Mouse (Mus musculus) left cerebral cortex, postnatal 10 days (tissue): Measurements from ENCODE around the gene Gdpd5. TPM values are rescaled to one million over a fixed set of nuclear protein-coding genes. Genes with fewer than 3 reads are reported as not detected.

Experiments used
- DNase-seq, 2 experiments: peaks; one replicate each; pipeline ENCODE4 v3.0.0; 2021 to 2022; ENCODE audit warnings: low spot score in 2 of 2, mixed read lengths in 1 of 2; ENCODE audit errors: extremely low spot score in 1 of 2
- intact Hi-C: fragments of 180-260 bp; cut with DNase I; formaldehyde crosslinking; loops from one replicate; pipeline ENCODE4 v1.15.1; 2025
- total RNA-seq, 2 experiments: library from RNA; stranded (reverse); gene quantifications; 2 replicates each; pipeline ENCODE4 v1.2.3; 2021

Gdpd5 gene
- total RNA-seq, 2 experiments from 2014 or later: 34.2 to 35.5 TPM

DNA sequence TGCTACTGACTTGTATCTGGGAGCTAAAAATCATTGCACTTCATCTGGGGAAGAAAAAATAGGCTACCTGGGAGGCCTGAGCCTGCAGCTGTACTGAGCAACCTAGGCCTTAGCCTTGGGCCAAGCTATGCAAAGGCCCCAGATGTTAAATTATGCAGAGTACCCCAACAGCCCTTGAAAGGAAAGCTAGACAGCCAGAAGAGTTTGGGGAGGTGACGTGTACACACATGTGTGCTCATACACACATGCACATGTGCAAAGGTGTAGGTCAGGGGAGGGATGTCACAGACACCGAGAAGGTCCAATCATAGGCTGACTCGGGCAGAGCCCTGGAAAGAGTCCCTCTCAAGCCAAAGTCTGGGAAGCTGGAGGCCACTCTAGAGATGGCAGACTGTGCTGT lies 46.8 kb downstream of the Gdpd5 start:
- DNase-seq: no peak
- intact Hi-C loops: no loop called here

DNA sequence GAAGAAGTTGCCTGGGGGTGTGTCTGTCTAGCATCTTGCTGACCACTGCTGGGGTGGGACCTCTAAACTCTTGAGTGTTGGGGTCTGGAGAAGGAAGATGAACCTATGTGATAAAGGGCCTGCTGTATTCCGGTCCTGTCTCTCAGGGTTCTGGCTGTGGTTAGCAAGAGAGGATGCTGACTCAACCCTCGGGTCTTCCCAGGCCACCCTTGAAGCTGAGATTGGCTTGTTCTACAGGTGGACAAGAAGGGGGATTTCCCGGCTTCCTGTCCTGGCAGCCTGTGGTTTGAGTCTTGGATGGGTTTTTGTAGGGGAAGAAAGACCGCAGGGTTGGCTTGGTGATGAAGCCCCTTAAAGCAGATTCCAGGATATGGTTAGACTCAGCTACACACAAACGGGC lies 47.6 kb downstream of the Gdpd5 start:
- DNase-seq: no peak
- intact Hi-C loops: no loop called here

DNA sequence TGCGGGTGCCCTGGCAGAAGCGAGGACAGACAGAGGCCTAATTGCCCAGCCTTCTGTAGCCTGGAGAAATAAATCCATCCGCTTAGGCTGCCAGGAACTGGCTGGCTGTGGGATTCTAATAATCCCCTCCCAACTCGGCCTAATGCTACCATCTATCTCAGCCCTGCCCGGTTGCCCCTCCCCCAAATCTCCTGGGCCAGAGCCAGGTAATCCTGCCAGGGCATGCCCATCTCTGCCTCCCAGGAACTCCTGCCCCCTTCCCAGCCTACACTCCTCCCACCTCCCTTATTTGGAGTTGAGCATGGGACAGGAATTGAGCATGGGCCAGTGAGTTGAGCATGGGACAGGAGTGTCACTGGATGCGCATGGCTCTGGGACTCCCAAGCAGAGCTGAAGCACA lies 48.6 kb downstream of the Gdpd5 start:
- intact Hi-C loops: no loop called here
- peak in 1 of 2 experiments; percentile 46 for DNase-seq

DNA sequence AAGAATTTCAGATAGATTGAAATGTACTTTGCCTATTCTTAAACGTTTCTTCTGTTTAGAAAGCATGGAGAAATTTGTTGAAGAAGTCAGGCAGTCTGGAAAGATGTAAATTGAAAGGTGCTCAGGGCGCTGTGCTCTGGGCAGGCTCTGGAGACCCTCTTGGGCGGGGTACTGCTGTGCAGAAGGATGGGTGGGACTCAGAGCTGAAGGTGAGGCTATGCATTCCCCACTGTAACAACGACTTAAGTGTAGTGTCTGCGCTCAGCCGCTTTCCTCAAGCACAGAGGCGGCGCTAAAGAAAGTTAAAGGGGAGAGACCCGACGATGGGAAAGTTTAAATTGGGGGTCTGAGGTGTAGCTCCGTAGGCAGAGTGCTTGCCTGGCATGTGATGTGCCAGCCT lies 49.0 kb downstream of the Gdpd5 start:
- no peak for DNase-seq
- intact Hi-C loops: no loop called here

DNA sequence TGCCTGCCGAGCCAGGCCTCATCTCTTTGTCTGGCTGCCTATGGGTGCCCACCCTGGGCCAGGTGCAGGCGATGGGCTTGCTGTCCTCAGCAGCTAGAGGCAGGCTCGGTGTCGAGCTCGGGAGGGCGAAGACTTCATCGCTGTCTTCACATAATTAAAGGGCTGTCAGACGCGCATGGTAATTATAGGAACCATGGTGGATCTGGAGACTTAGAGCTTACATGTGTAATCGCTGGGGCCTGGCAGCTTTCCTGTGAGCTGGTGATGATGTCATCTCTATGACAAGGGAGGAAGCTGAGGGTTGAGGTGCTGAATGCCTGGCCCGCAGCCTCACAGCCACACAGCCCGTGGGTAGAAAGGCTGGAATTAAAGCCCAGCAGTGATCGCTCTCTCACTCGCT lies 51.0 kb downstream of the Gdpd5 start:
- intact Hi-C loops: no loop called here
- peak in 1 of 2 experiments; percentile 50 for DNase-seq

DNA sequence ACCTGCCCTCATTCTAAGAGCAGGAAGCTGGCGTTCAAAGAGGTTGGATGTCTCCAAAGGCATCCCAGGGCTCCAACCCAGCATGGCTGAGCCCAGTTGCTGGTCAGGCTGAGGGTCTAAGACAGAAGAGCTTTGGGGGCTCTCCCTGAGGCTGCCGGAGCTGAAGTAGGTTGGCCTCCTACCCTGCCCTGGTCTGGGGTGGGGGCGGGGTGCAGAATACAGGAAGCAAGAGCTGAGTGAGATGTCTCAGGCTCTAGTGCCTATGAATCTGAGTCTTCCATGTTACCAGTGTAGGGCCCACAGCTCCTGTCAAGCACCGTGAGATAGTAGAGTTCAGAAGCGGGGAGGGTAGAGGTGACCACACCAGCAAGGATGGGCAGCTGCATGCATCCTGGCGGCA lies 51.6 kb downstream of the Gdpd5 start:
- DNase-seq: no peak
- intact Hi-C loops: no loop called here

DNA sequence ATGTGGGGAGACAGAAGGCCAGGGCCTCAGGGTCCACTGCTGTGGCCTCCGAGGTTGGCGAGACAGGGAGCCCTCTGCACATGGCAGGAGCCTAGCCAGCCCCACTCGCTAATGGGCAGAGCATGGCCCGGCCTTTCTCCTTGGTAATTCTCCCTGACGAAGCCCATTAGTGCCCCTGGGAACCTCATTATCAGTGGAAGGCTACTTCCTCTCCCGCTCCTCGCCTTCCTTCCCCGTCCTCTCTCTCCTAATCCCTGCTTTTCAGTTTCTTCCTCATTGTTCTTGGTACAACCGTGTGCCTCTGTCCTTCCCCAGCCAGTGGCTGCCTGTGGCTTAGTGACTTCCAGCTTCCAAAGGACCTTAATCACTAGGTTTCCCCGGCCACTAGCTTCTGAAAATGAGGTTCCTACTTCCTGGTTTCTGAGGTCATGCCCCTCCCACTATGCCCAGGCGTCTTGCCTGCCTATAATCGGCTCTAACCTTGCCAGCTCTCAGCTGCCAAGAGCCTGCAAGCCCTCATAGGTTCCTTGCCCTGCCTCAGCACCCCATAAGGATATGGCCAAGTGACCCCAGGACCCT lies 53.5 kb downstream of the Gdpd5 start:
- intact Hi-C loops: loop anchor here (5.0 kb wide), 1 partner anchor 37 kb away; no protein-coding TSS in a partner anchor

DNA sequence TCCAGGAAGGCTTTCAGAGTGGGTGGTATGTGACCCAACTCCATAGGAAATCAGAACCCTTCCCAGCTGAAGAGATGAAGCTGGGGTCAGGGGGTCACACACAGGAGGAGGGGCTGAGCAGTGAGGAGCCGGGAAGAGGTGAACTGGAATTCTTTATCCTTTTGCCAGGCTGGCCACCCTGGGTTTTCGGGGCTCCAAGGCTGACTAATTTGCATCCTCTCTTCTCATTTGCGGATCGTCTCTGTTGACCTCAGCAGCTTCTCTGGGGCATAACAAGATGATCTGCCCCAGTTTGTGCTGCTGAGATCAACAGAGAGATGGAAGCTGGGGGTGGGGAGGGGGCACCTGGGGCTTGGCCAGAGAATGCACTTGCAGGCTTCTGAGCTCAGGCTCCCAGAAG lies 55.3 kb downstream of the Gdpd5 start:
- intact Hi-C loops: loop anchor here (5.0 kb wide), 1 partner anchor 39 kb away; no protein-coding TSS in a partner anchor
- DNase-seq: no peak

More for the DNA sequence above, 53.5 kb downstream of the Gdpd5 start:
- no peak for DNase-seq

DNA sequence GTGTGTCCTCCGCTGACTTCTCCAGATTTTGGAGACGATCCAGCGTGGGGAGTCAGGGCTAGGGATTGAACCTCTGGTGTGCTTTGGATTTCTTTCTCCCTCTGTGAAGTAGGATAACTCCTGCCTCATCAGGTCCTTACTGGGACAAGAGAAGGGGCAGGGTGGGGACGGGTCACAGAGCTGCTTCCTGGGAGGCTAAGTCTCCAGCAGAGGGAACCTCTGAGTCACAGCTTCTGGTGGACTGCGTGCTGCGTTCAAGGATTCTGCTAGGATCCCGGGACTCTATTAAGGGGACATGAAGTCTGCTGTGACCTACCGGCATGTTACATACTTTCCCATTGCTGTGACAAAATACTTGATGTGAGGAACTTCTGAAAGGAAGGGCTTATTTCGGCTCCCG lies 57.7 kb downstream of the Gdpd5 start:
- no peak for DNase-seq
- intact Hi-C loops: loop anchor here (5.0 kb wide), 1 partner anchor 42 kb away; no protein-coding TSS in a partner anchor

DNA sequence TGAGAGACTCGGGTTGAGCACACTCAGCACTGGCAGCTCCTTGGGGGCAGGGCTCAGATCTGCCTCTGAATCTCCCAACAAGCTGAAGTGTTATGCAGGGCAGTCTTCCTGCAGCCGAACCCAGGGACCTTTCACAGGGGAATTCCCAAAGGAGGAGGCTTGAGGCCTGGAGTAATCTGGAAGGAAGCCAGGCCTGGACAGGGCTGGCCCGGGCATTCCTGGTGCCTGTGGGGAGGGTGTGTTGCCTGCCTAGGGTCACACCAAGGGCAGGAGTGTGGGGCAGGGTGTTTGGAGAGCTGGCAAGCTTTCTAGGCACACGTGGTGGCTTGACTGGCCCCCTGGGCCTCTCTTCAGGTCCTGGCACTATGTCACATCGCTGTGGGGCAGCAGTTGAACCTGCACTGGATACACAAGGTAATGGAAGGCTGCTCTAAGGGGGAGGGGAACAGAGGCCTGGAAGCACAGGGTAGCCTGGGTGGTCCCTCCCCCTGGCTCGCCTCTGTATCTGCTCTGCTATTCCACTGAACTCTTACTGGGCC lies 60.4 kb downstream of the Gdpd5 start:
- intact Hi-C loops: no loop called here
- DNase-seq: peak in 1 of 2 experiments; percentile 71

DNA sequence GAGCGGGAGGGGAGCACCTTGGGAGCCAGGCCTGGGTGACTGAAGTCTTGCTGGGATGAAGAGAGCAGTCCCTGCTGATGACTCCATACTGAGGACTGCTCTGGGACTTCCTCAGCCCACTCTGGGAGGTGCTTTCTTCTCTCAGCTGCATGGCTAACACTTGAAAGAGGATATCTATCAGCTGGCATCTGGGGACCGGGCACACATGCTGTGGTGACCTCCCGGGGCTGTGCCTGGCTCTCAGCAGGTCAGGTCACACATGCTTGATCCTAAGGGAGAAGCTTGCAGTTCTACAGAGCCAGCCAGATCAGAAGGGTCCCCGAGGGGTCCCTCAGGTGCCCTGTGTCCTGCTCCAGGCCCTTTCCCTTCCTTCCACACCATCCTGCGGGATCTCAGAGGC lies 62.0 kb downstream of the Gdpd5 start:
- DNase-seq: no peak
- intact Hi-C loops: no loop called here

DNA sequence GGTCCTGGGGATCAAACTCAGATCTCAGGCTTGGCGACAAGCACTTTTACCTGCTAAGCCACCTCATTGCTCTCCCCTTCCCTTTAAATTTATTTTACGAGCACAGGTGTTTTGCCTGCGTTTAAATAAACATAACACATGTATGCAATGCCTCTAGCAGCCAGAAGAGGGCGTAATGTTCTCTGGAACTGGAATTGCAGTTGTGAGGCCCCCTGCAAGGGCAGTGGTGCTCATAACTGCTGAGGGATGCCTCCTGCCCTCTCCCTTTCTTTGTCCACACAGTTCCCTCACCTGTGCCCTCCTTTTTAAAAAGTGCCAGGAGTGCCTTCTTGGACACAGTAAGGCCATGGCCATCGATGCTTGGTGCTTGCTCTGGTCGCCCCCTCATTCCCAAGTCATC lies 62.8 kb downstream of the Gdpd5 start:
- no peak for DNase-seq

DNA sequence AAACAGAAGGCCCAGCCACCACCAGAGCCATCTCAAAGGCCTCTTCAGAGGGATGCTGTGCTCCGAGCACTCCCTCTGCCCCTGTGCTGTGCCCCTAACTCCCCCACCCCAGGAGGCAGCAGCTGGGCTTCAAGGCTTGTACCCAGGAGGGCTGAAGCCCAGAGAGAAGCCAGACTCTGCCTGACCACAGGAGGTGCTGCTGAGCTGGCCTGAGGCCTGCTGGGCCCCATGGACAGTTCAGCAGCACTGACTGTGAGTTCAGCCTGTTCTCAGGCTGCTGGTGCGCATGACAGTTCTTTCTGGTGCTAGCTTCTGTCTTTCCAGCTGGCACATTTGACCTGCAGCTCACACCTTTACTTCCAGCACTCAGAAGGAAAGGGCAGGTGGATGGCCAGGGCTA lies 64.6 kb downstream of the Gdpd5 start:
- intact Hi-C loops: no loop called here
- no peak for DNase-seq

More for the DNA sequence above, 62.8 kb downstream of the Gdpd5 start:
- intact Hi-C loops: no loop called here

DNA sequence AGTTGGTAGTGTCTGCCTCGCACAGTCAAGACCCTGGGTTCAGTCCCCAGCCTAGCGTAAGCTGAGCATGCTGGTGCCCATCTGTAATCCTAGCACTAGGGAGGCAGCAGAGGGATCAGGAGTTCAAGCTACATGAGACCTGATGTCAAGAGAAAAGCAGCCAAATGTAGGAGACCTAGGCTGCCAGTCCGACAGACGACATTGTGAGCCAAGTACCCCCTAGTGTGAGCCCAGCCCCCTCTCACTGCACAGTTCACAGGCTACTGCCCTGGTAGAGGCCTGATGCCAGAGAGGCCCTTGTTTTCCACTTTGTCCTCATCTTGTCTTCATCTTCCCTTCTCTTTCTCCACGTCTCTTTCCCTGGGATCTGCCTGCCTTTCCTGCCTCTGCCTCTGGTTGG lies 66.1 kb downstream of the Gdpd5 start:
- intact Hi-C loops: no loop called here

DNA sequence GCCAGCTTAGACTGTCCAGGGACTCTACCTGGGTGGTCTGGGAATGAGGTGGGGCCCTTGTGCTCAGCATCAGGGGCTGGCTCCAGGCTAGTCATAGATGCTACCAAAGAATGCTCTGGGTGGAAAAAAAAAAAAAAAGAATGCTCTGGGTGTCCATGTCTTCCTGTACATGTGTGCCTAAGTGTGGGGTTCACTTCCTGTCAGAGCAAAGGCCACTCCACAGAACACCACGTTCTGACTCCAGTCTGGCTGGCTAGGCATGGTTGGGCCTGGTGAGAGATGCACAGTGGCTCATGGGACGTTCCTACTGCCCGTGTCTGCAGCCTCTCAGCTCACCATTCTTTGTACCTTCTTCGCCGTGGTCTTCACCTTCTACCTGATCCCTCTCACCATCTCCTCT lies 67.4 kb downstream of the Gdpd5 start:
- no peak for DNase-seq
- intact Hi-C loops: no loop called here

More for the DNA sequence above, 66.1 kb downstream of the Gdpd5 start:
- no peak for DNase-seq

DNA sequence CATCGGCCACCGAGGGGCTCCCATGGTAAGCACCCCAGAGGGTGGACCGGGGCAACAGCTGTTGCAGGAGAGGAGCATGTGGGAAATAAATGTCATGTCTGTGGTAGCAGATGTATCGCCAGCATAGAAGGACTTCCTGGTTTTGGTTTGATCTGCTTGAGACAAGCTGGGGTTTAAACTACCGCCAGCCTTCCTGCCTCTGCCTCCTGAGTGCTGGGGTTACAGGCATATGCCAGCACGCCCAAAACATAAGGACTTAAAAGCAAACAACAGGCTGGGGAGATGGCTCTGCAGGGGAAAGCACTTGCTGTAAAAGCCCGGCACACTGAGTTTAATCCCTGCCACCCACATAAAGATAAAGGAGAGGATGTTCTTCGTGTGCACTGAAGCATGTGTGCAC lies 67.8 kb downstream of the Gdpd5 start:
- intact Hi-C loops: no loop called here
- DNase-seq: no peak

DNA sequence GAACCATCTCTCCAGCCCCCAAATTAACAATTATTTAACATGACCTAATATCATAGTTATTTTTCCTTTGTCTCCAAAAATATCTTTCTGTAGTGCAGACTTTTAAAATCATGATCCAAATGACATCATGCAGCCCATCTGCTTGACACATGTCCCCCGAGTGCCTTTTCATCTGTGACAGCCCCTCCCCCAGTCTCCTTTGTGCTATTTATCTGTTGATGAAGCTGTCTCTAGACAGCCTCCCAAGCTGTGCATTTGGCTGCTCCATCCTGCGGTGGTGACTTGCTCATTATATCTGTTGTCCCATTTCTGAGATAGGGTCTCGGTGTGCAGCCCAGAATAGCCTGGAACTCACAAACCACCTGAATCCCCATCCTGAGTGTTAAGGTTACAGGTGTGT lies 68.5 kb downstream of the Gdpd5 start:
- intact Hi-C loops: loop anchor here (1.0 to 10.0 kb wide), 3 partner anchors 74 to 175 kb away; no protein-coding TSS in a partner anchor
- DNase-seq: no peak

DNA sequence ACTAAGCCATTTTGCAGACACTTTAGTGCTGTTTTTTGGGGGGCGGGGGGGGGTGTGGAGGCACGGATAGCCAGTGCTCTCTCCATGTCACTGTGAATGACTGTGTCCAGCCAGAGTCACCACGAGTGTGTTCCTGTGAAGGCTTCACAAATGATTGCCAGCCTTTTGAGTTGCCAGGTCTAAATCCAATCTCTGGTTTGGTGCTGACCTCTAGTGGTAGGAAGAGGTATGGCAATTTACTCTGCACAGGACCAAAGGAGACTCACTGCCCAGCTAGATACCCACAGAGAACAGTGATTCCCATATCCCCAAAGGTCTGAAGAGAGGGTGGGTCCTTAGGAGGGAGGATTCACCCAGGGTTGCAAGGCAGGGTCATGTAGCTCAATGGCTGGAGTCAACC lies 69.5 kb downstream of the Gdpd5 start:
- intact Hi-C loops: loop anchor here (1.0 to 10.0 kb wide), 3 partner anchors 75 to 176 kb away; no protein-coding TSS in a partner anchor
- DNase-seq: peak; percentile 63 to 85

DNA sequence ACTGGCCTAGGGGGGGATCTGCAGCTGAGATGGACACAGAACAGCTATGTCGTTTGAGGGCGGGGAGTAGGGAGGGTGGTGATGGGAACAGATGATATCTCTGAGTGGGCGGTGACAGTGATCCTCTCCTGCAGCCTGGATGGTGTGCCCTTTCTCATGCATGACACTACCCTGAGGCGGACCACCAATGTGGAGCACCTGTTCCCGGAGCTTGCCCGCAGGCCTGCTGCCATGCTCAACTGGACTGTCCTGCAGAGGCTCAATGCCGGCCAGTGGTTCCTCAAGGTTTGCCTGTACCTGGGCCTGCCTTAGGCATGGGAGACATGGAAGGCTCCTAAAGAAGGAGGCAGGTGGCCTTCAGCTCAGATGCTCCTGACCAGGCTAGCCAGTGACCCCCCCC lies 71.6 kb downstream of the Gdpd5 start:
- no peak for DNase-seq
- intact Hi-C loops: loop anchor here (5.0 to 10.0 kb wide), 2 partner anchors 126 to 178 kb away; no protein-coding TSS in a partner anchor

DNA sequence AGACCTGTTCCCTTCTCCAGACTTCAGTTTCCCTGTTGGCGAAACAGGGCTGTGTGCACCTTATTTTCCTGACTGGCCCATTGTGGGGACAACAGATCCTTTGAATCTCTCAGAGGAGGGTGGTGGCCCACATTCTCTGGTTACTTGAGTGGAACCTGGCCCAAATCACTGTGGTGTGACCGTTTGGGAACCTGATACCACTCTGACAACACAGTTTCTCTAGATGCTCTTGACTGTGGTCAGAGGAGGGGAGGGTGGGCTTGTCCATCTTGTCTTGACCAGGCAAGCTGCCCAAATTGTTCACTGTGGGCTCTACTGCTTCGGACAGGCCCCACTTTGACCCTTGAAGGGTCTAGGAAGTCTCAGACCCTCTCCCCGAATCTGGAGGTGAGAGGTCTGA lies 72.8 kb downstream of the Gdpd5 start:
- no peak for DNase-seq
- intact Hi-C loops: loop anchor here (5.0 to 10.0 kb wide), 2 partner anchors 127 to 179 kb away; no protein-coding TSS in a partner anchor
